10 mouse cellular contexts compared by ENCODE assay signal in genomic region chr7:114202972-114203404, GRCm38 (mm10). TPM values are rescaled to one million over a fixed set of nuclear protein-coding genes. Genes with fewer than 3 reads are reported as not detected.
A peak's percentile ranks its signal among the peaks of the same experiment; 100 is the strongest.
DNase-seq lines count a peak whose midpoint lies in the region; ATAC-seq lines count a peak whose summit lies in the region.
"Had no signal": no experiment of that assay in that cellular context is flagged by ENCODE, and none has a peak within 500 bp of the region (broad histone marks: within the 10 kb centered on the region; RNA-seq: fewer than 3 reads in every experiment).

No protein-coding gene starts in this region.

- H3K9me3 ChIP-seq in kidney, embryonic 15.5 days (replicated peaks), result no peaks in the 10 kb centered on the region
- H3K9me3 ChIP-seq: embryonic facial prominence, embryonic 15.5 days had no signal

- H3K27me3 ChIP-seq in kidney, embryonic 15.5 days, result no peaks in the 10 kb centered on the region
- H3K27me3 ChIP-seq: embryonic facial prominence, embryonic 15.5 days; Patski had no signal

- H3K9ac ChIP-seq in kidney, embryonic 15.5 days, result no peak overlapping the region
- H3K9ac ChIP-seq: embryonic facial prominence, embryonic 15.5 days had no signal

- H3K27ac ChIP-seq in kidney, embryonic 15.5 days, result peak overlapping the region; percentile 78

- peaks cover 21% of the 10 kb centered on the region for H3K4me1 ChIP-seq in kidney, embryonic 15.5 days
- H3K4me1 ChIP-seq: embryonic facial prominence, embryonic 15.5 days had no signal

- no peak overlapping the region for H3K4me2 ChIP-seq in kidney, embryonic 15.5 days
- H3K4me2 ChIP-seq: embryonic facial prominence, embryonic 15.5 days had no signal

- DNase-seq in kidney, postnatal 10 days, result no peak
- peak; percentile 37 for DNase-seq in urinary bladder, postnatal 14 days (ENCODE audit: low spot score)
- no peak for DNase-seq in urinary bladder, postnatal 36 days (ENCODE audit: low spot score in 2 of 2)
- DNase-seq in lung, postnatal 14 days, result peak; percentile 40
- DNase-seq in thymus, postnatal 36 days, result no peak
- DNase-seq in left cerebral cortex, postnatal 25 days (ENCODE audit: low spot score in 2 of 2), result no peak

- 72% methylated on average over 5 of the region's 5 CpGs for WGBS in kidney, embryonic 15.5 days

- intact Hi-C loops in left cerebral cortex, postnatal 25 days (cut with DNase I), result no loop called here

- no peak overlapping the region for H3K4me3 ChIP-seq in kidney, embryonic 15.5 days (replicated peaks)
- H3K4me3 ChIP-seq: embryonic facial prominence, embryonic 15.5 days had no signal

- H3K36me3 ChIP-seq in kidney, embryonic 15.5 days, result no peaks in the 10 kb centered on the region
- H3K36me3 ChIP-seq: embryonic facial prominence, embryonic 15.5 days had no signal

- 0 out of 2 replicates have a peak, but pooled peaks have one; percentile 35 for ATAC-seq in kidney, embryonic 15.5 days (replicated peaks; ENCODE audit: low FRiP score)
- ATAC-seq: forebrain, embryonic 14.5 days had no signal

RNA-seq across cellular contexts. Expression of gene Copb1, which starts 51.5 kb away (rescaled TPM):
- 125 and 131 TPM in 2 replicates for polyA plus RNA-seq in kidney, embryonic 15.5 days (2015; fragmentation: Nextera tagmentation; extraction: Ambion mirVana)
- 10 to 100 TPM; 60.8 to 62.8 TPM for total RNA-seq in left cerebral cortex, postnatal 25 days (2021)

Comparison
In these comparisons a context has a peak if more than half of its experiments do, and no peak if none do; other contexts are left out.
1. DNase-seq: peak in urinary bladder, postnatal 14 days (single experiment) and lung, postnatal 14 days (single experiment); none in kidney, postnatal 10 days (single experiment), urinary bladder, postnatal 36 days (0 of 2), thymus, postnatal 36 days (0 of 2) and left cerebral cortex, postnatal 25 days (0 of 2).